Mouse (Mus musculus): Measurements from ENCODE around the gene Rnf41. TPM values are rescaled to one million over a fixed set of nuclear protein-coding genes. Genes with fewer than 3 reads are reported as not detected.

Rnf41 gene
- polyA plus RNA-seq, 1 experiment from 2014 or later: 32.2 TPM

- Histone ChIP-seq H3K27me3 (replicated peaks; ENCODE audit: insufficient read depth, low read length) (no peaks in the 10 kb centered on the region), H3K4me1 (ENCODE audit: insufficient read depth, low read depth, low read length) (peaks cover 5% of the 10 kb centered on the region; the same call in 1 of the 2 replicates), H3K4me3 (ENCODE audit: low read depth, low read length) (no peak overlapping the region), H3K9me3 (ENCODE audit: low read length) (no peaks in the 10 kb centered on the region), H3K36me3 (ENCODE audit: insufficient read depth, low read length) (0 out of 2 replicates have a peak, but pooled peaks cover 3% of the 10 kb centered on the region), H3K9ac (replicated peaks; ENCODE audit: low read depth) (no peak overlapping the region), H3K27ac (ENCODE audit: low read length) (no peak overlapping the region), H3K4me2 (replicated peaks; ENCODE audit: low read depth, low read length) (no peak overlapping the region)
- ATAC-seq: no peak
- 75% methylated on average over 6 of the region's 6 CpGs for WGBS
- TF ChIP-seq CTCF (IDR thresholded peaks at IDR 0.05) (peak; percentile 39), EP300 (IDR thresholded peaks at IDR 0.05) (no peak)
- DNase-seq (ENCODE audit: low spot score): peak; percentile 39
These were observed 37.1 kb upstream of the Rnf41 start for GRCm38 (mm10) chr10:128374393-128374792.

GRCm38 (mm10) chr10:128376099-128376454, 35.4 kb upstream of the Rnf41 start:
- no peaks in the 10 kb centered on the region for H3K9me3 ChIP-seq (ENCODE audit: low read length)
- TF ChIP-seq EP300 (IDR thresholded peaks at IDR 0.05) (no peak), CTCF (IDR thresholded peaks at IDR 0.05) (no peak)
- WGBS: 41% methylated on average over 4 of the region's 4 CpGs

DNA sequence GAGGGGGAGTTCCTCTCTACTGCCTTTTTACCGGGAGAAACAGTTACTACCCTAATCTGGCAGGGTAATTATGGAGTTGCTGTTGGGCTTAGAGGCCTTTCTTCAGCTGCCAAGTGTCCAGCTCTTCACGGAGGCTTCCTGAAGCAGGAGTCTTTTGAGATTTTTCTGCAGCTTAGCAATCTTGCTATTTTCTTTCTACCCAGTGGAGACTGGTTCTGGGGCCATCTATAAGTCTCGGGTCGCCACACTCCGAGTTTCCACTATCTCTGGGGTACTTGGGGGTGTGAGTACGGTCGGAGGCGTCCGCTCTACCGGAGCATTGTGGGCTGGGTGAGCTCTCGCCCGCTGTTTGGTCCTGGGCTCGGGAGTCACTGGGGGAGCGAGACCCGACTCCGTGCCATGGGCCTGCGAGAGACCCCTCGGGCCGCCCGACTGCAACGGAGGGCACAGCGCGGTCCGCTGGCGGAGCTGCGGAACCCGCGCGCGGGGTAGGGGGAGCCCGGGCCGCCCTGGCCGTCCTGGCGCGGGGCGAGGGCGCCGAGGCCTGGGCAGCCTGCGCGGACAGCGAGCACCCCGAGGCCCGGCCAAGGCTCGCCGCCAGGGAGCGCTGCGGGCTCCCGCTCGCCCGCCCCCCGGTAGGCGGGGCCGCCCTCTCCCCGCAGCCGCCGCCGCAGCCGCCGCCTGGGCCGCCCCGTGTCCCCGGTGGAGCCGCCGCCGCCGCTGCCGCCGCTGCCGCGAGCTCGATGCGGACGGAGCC, 34.8 kb upstream of the Rnf41 start, which contains the start of gene Ankrd52:
Ankrd52 (plus strand) TSS at position 661 of the 757 bp plus-strand sequence.
- DNase-seq (ENCODE audit: low spot score): peak; percentile 90
- peak within 1 kb of the TSS; percentile 94 for H3K9ac ChIP-seq (replicated peaks; ENCODE audit: low read depth)
- no peak for TF ChIP-seq EP300 (IDR thresholded peaks at IDR 0.05)
- peak; percentile 58 for TF ChIP-seq CTCF (IDR thresholded peaks at IDR 0.05)
- 1% methylated on average over 49 of the region's 73 CpGs for WGBS
- H3K4me3 ChIP-seq (ENCODE audit: low read depth, low read length): peak within 1 kb of the TSS; percentile 90
- H3K27ac ChIP-seq (ENCODE audit: low read length): peak within 1 kb of the TSS; percentile 81
- H3K4me2 ChIP-seq (replicated peaks; ENCODE audit: low read depth, low read length): peak within 1 kb of the TSS; percentile 81
- H3K27me3 ChIP-seq (replicated peaks; ENCODE audit: insufficient read depth, low read length): no peaks in the 10 kb centered on the region
- 0 out of 2 replicates have a peak, but pooled peaks cover 10% of the 10 kb centered on the region for H3K36me3 ChIP-seq (ENCODE audit: insufficient read depth, low read length)
- peaks cover 5% of the 10 kb centered on the region; the same call in 1 of the 2 replicates for H3K4me1 ChIP-seq (ENCODE audit: insufficient read depth, low read depth, low read length)
- ATAC-seq: peak; percentile 96
- H3K9me3 ChIP-seq (ENCODE audit: low read length): no peaks in the 10 kb centered on the region

More at GRCm38 (mm10) chr10:128376099-128376454, 35.4 kb upstream of the Rnf41 start:
- DNase-seq (ENCODE audit: low spot score) (no peak), ATAC-seq (no peak)
- H3K4me2 ChIP-seq (replicated peaks; ENCODE audit: low read depth, low read length): peak overlapping the region; percentile 81
- H3K9ac ChIP-seq (replicated peaks; ENCODE audit: low read depth): peak overlapping the region; percentile 94
- H3K36me3 ChIP-seq (ENCODE audit: insufficient read depth, low read length): 0 out of 2 replicates have a peak, but pooled peaks cover 7% of the 10 kb centered on the region
- peak overlapping the region; percentile 90 for H3K4me3 ChIP-seq (ENCODE audit: low read depth, low read length)
- peaks cover 5% of the 10 kb centered on the region; the same call in 1 of the 2 replicates for H3K4me1 ChIP-seq (ENCODE audit: insufficient read depth, low read depth, low read length)
- no peaks in the 10 kb centered on the region for H3K27me3 ChIP-seq (replicated peaks; ENCODE audit: insufficient read depth, low read length)
- H3K27ac ChIP-seq (ENCODE audit: low read length): peak overlapping the region; percentile 81

GRCm38 (mm10) chr10:128377222-128377939, 34.1 kb upstream of the Rnf41 start:
- Histone ChIP-seq H3K27me3 (replicated peaks; ENCODE audit: insufficient read depth, low read length) (no peaks in the 10 kb centered on the region), H3K27ac (ENCODE audit: low read length) (peak overlapping the region; percentile 81), H3K9ac (replicated peaks; ENCODE audit: low read depth) (peak overlapping the region; percentile 94), H3K9me3 (ENCODE audit: low read length) (no peaks in the 10 kb centered on the region), H3K4me3 (ENCODE audit: low read depth, low read length) (peak overlapping the region; percentile 90), H3K4me2 (replicated peaks; ENCODE audit: low read depth, low read length) (peak overlapping the region; percentile 81), H3K36me3 (ENCODE audit: insufficient read depth, low read length) (peaks cover 18% of the 10 kb centered on the region; the same call in 1 of the 2 replicates), H3K4me1 (ENCODE audit: insufficient read depth, low read depth, low read length) (peaks cover 5% of the 10 kb centered on the region; the same call in 1 of the 2 replicates)
- TF ChIP-seq EP300 (IDR thresholded peaks at IDR 0.05) (no peak), CTCF (IDR thresholded peaks at IDR 0.05) (no peak)
- peak; percentile 51 for DNase-seq (ENCODE audit: low spot score)
- ATAC-seq: peak; percentile 70
- 3% methylated on average over 23 of the region's 47 CpGs for WGBS

DNA sequence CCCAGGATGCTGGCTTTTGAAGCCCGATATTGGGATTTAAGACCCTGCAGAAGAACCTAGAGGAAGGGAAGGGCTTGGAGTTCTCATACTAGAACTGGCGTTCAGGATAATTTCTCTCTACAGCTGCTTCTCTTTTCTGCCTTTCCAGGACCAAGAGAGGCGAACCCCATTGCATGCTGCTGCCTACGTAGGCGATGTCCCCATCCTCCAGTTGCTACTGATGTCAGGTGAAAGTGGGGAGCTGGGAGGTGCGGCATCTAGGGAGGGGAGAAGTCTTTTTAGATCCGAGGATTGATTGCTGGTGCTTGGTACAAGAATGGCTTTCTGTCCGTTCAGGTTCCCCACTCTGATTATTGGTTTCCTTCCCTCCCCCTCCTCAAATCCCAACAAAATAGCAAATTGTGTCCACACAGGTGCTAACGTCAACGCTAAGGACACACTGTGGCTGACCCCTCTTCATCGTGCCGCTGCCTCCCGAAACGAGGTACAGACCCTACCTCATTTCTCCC, 33.5 kb upstream of the Rnf41 start:
- peak overlapping the region; percentile 90 for H3K4me3 ChIP-seq (ENCODE audit: low read depth, low read length)
- H3K4me1 ChIP-seq (ENCODE audit: insufficient read depth, low read depth, low read length): peaks cover 5% of the 10 kb centered on the region; the same call in 1 of the 2 replicates
- no peak for DNase-seq (ENCODE audit: low spot score)
- H3K36me3 ChIP-seq (ENCODE audit: insufficient read depth, low read length): peaks cover 24% of the 10 kb centered on the region; the same call in 1 of the 2 replicates
- H3K27ac ChIP-seq (ENCODE audit: low read length): 0 out of 2 replicates have a peak overlapping the region, but pooled peaks have one; percentile 81
- peak overlapping the region; percentile 94 for H3K9ac ChIP-seq (replicated peaks; ENCODE audit: low read depth)
- WGBS: 54% methylated on average over 14 of the region's 14 CpGs
- TF ChIP-seq CTCF (IDR thresholded peaks at IDR 0.05): no peak
- TF ChIP-seq EP300 (IDR thresholded peaks at IDR 0.05): no peak
- no peaks in the 10 kb centered on the region for H3K27me3 ChIP-seq (replicated peaks; ENCODE audit: insufficient read depth, low read length)
- ATAC-seq: no peak
- peak overlapping the region; percentile 81 for H3K4me2 ChIP-seq (replicated peaks; ENCODE audit: low read depth, low read length)
- no peaks in the 10 kb centered on the region for H3K9me3 ChIP-seq (ENCODE audit: low read length)

DNA sequence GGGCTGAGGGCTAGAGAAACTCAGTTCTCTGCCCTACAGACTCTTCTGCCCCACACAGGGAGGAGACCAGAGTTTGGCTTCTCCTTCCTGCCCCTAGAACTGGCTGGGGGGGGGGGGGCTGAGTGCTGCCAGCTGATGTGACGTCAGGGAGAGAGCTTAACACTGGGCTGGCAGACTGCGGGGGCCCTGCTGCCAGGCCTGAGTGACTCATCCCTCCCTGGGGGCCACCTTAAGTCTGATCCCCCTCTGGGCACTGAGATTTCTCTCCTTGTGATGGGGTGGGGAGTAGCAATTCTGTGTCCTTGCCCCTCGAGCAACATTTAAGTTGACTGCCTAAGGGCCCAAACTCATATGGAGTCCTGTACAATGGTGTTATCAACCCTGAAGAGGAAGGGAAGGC, 33.0 kb upstream of the Rnf41 start:
- Histone ChIP-seq H3K36me3 (ENCODE audit: insufficient read depth, low read length) (peaks cover 28% of the 10 kb centered on the region), H3K4me3 (ENCODE audit: low read depth, low read length) (no peak overlapping the region), H3K4me2 (replicated peaks; ENCODE audit: low read depth, low read length) (no peak overlapping the region), H3K27me3 (replicated peaks; ENCODE audit: insufficient read depth, low read length) (no peaks in the 10 kb centered on the region), H3K4me1 (ENCODE audit: insufficient read depth, low read depth, low read length) (peaks cover 5% of the 10 kb centered on the region; the same call in 1 of the 2 replicates), H3K9ac (replicated peaks; ENCODE audit: low read depth) (peak overlapping the region; percentile 94; the same call in 1 of the 2 replicates), H3K9me3 (ENCODE audit: low read length) (no peaks in the 10 kb centered on the region), H3K27ac (ENCODE audit: low read length) (no peak overlapping the region)
- TF ChIP-seq CTCF (IDR thresholded peaks at IDR 0.05) (no peak), EP300 (IDR thresholded peaks at IDR 0.05) (no peak)
- 62% methylated on average over 3 of the region's 3 CpGs for WGBS
- no peak for ATAC-seq
- no peak for DNase-seq (ENCODE audit: low spot score)
